Mouse (Mus musculus) bone marrow, adult 2 months (tissue): ENCODE results near the gene Kremen2. TPM values are rescaled to one million over a fixed set of nuclear protein-coding genes. Genes with fewer than 3 reads are reported as not detected.

Source experiments
- H3K27ac ChIP-seq: fragments of 200-500 bp; 2 replicates; pipeline ENCODE4 v1.5.1; 2012; ENCODE audit warnings: low read depth, mild to moderate bottlenecking, control low read depth, inconsistent platforms, low read length; ENCODE audit not compliant: control insufficient read depth, poor library complexity, insufficient read depth
- H3K4me1 ChIP-seq: fragments of 200-500 bp; 2 replicates; pipeline ENCODE4 v1.6.1; 2011; ENCODE audit warnings: low read length; ENCODE audit not compliant: control insufficient read depth, insufficient read depth
- H3K4me3 ChIP-seq: fragments of 200-500 bp; replicated peaks from 2 replicates; pipeline ENCODE3; 2011; ENCODE audit warnings: mild to moderate bottlenecking, low read depth, low read length, control low read depth; ENCODE audit not compliant: control insufficient read depth
- CTCF ChIP-seq: fragments of 200-500 bp; IDR thresholded peaks from 2 replicates; pipeline ENCODE4 v1.5.1; 2011; ENCODE audit warnings: low read length, control low read depth; ENCODE audit not compliant: control insufficient read depth, insufficient read depth
- POLR2A ChIP-seq: fragments of 200-500 bp; IDR thresholded peaks from 2 replicates; pipeline ENCODE4 v1.6.1; 2011; ENCODE audit warnings: low read depth, mild to moderate bottlenecking, control low read depth, low read length, borderline replicate concordance; ENCODE audit not compliant: control insufficient read depth
- WGBS: fragments of 180-500 bp; shearing (Covaris S2); methylation state at CpG from one replicate; pipeline ENCODE4 v1.1.7; 2018; 5-methylcytosine and 5-hydroxymethylcytosine counted together
- polyA plus RNA-seq: library from polyadenylated mRNA; stranded (reverse); fragments of >200 nt; gene quantifications from 2 replicates; pipeline ENCODE4 v1.2.4, GENCODE M21; 2011; ENCODE audit warnings: low replicate concordance; ENCODE audit not compliant: missing spikeins, insufficient read depth, insufficient read length

Kremen2 gene
- polyA plus RNA-seq, 1 experiment = not detected

- peak overlapping the region; percentile 43 for H3K4me3 ChIP-seq
- H3K4me1 ChIP-seq = no peaks in the 10 kb centered on the region
- no peak for TF ChIP-seq POLR2A
- no peak for TF ChIP-seq CTCF
Observed at GRCm38 (mm10) chr17:23699131-23700077, 46.2 kb downstream of the Kremen2 start.

DNA sequence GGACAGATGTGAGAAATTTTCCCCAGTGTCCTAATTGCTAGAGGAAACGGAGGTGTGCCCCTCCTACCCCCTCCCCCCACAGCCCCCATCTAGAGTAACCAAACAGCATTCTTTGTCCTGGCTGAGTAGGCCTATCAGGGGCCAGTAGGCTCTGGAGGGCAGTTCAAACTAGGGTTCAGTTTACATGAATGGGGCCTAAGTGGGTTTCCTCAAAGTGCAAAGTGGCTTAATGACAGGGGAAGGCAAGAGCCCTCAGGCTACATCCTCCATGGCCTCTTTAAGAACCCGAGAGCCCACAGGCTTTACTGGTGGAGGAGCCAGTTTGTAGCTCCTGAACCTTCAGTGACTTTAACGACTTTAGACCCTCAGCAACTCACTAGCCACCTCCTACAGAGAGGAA is 49.8 kb downstream of the Kremen2 start:
- no peaks in the 10 kb centered on the region for H3K4me1 ChIP-seq
- H3K27ac ChIP-seq = no peak overlapping the region
- TF ChIP-seq CTCF = no peak
- TF ChIP-seq POLR2A = no peak
- 60% methylated on average over 3 of the region's 3 CpGs for WGBS
- no peak overlapping the region for H3K4me3 ChIP-seq

More at GRCm38 (mm10) chr17:23699131-23700077, 46.2 kb downstream of the Kremen2 start:
- WGBS = 3% methylated on average over 99 of the region's 101 CpGs
- no peak overlapping the region; the same call in 1 of the 2 replicates for H3K27ac ChIP-seq

DNA sequence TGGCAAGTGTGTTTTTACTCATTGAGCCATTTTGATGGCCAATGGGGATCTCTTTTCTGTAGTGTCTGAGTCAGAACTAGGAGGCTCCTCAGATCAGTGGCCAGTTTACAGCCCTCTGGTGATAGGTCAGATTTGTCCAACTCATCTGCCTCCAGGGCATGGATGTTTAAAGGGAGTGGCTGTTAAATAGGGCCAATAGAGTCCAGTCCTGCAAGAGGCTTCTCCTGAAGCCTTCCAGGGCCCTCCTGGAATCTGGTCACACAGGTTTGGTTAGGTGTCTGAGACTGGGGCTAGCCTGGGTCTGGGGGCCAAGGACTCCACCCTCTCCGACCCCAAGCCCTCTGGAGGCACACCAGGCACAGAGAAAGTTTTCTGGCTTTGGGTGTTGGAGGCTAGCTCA is 51.1 kb downstream of the Kremen2 start:
- 56% methylated on average over 1 of the region's 1 CpGs for whole genome bisulfite sequencing

More for the DNA sequence above, 51.1 kb downstream of the Kremen2 start:
- no peak for TF ChIP-seq CTCF
- TF ChIP-seq POLR2A = no peak
- Histone ChIP-seq H3K27ac (no peak overlapping the region), H3K4me1 (no peaks in the 10 kb centered on the region), H3K4me3 (no peak overlapping the region)

Other genes starting within 250 kb of the Kremen2 start
- gene Zfp213, start 181.6 kb downstream of the Kremen2 start, polyA plus RNA-seq = 3.6 and 4.3 TPM in 2 replicates
- not detected in 2 replicates for gene Zfp13, start 146.3 kb downstream of the Kremen2 start, polyA plus RNA-seq
- 4.2 TPM in 1 of 2 replicates, not detected in the other for gene Zscan10, start 145.0 kb downstream of the Kremen2 start, polyA plus RNA-seq
- gene Mmp25, start 100.6 kb downstream of the Kremen2 start, polyA plus RNA-seq = 4.8 and 18.0 TPM in 2 replicates
- gene Bicdl2, start 85.3 kb downstream of the Kremen2 start, polyA plus RNA-seq = 0.66 and 2.2 TPM in 2 replicates
- 28.3 and 54.3 TPM in 2 replicates for gene Hcfc1r1, start 72.2 kb downstream of the Kremen2 start, polyA plus RNA-seq
- gene Thoc6, start 72.0 kb downstream of the Kremen2 start, polyA plus RNA-seq = 15.1 and 27.9 TPM in 2 replicates
- 18.0 TPM in 1 of 2 replicates, not detected in the other for gene Tnfrsf12a, start 68.4 kb downstream of the Kremen2 start, polyA plus RNA-seq
- gene Cldn6, start 66.6 kb downstream of the Kremen2 start, polyA plus RNA-seq = 4.2 TPM in 1 of 2 replicates, not detected in the other
- not detected in 2 replicates for gene Cldn9, start 61.8 kb downstream of the Kremen2 start, polyA plus RNA-seq
- gene 1520401A03Rik, start 23.1 kb downstream of the Kremen2 start, polyA plus RNA-seq = 0.90 and 3.5 TPM in 2 replicates
- gene Pkmyt1, start 19.5 kb downstream of the Kremen2 start, polyA plus RNA-seq = 48.5 and 85.5 TPM in 2 replicates
- gene Paqr4, start 5.0 kb downstream of the Kremen2 start, polyA plus RNA-seq = 6.4 and 8.1 TPM in 2 replicates
- 5.5 and 11.2 TPM in 2 replicates for gene Flywch1, start 25.8 kb upstream of the Kremen2 start, polyA plus RNA-seq
- not detected in 2 replicates for gene Flywch2, start 40.2 kb upstream of the Kremen2 start, polyA plus RNA-seq
- 328 and 487 TPM in 2 replicates for gene Srrm2, start 44.7 kb upstream of the Kremen2 start, polyA plus RNA-seq
- gene Elob, start 83.3 kb upstream of the Kremen2 start, polyA plus RNA-seq = 185 and 239 TPM in 2 replicates
- not detected in 2 replicates for gene Prss33, start 90.2 kb upstream of the Kremen2 start, polyA plus RNA-seq
- gene Prss32, start 98.0 kb upstream of the Kremen2 start, polyA plus RNA-seq = not detected in 2 replicates
- not detected in 2 replicates for gene Prss41, start 98.3 kb upstream of the Kremen2 start, polyA plus RNA-seq
- gene Prss21, start 122.2 kb upstream of the Kremen2 start, polyA plus RNA-seq = not detected in 2 replicates
- not detected in 2 replicates for gene Dcpp1, start 135.0 kb upstream of the Kremen2 start, polyA plus RNA-seq
- gene Dcpp2, start 135.0 kb upstream of the Kremen2 start, polyA plus RNA-seq = not detected in 2 replicates
- gene Dcpp3, start 171.6 kb upstream of the Kremen2 start, polyA plus RNA-seq = not detected in 2 replicates
- not detected in 2 replicates for gene Sbp, start 195.8 kb upstream of the Kremen2 start, polyA plus RNA-seq
- gene Sbpl, start 209.4 kb upstream of the Kremen2 start, polyA plus RNA-seq = not detected in 2 replicates
- 6.8 TPM in 1 of 2 replicates, not detected in the other for gene Prss30, start 234.7 kb upstream of the Kremen2 start, polyA plus RNA-seq